Mouse (Mus musculus) retina, postnatal 1 day (tissue): Measurements from ENCODE around the gene Vgll4.

ENCODE experiments used
- DNase-seq: peaks from one replicate; pipeline ENCODE4 v3.0.0-alpha.2; 2012

The Vgll4 gene

GRCm38 (mm10) chr6:114936297-114936940 lies 33.4 kb downstream of the Vgll4 start:
- DNase-seq, result no peak

- DNase-seq, result no peak
Observed at GRCm38 (mm10) chr6:114935362-114935761, 34.4 kb downstream of the Vgll4 start.

GRCm38 (mm10) chr6:114934045-114934444 lies 35.7 kb downstream of the Vgll4 start:
- DNase-seq, result no peak

GRCm38 (mm10) chr6:114932991-114933392 lies 36.8 kb downstream of the Vgll4 start:
- no peak for DNase-seq

GRCm38 (mm10) chr6:114932116-114932500 lies 37.7 kb downstream of the Vgll4 start:
- no peak for DNase-seq

GRCm38 (mm10) chr6:114931212-114932115 lies 38.3 kb downstream of the Vgll4 start:
- peak; percentile 66 for DNase-seq

- DNase-seq, result no peak
Observed at GRCm38 (mm10) chr6:114930646-114931045, 39.1 kb downstream of the Vgll4 start.

- DNase-seq, result peak; percentile 24
Observed at GRCm38 (mm10) chr6:114930038-114930591, 39.7 kb downstream of the Vgll4 start.

GRCm38 (mm10) chr6:114929346-114929745 lies 40.4 kb downstream of the Vgll4 start:
- peak; percentile 68 for DNase-seq

- peak; percentile 84 for DNase-seq
Observed at GRCm38 (mm10) chr6:114928462-114928861, 41.3 kb downstream of the Vgll4 start.

- DNase-seq, result peak; percentile 18
Observed at GRCm38 (mm10) chr6:114927400-114927799, 42.4 kb downstream of the Vgll4 start.

GRCm38 (mm10) chr6:114926369-114927157 lies 43.2 kb downstream of the Vgll4 start:
- peak; percentile 71 for DNase-seq

GRCm38 (mm10) chr6:114925196-114925595 lies 44.6 kb downstream of the Vgll4 start:
- DNase-seq, result no peak

- DNase-seq, result peak; percentile 48
Observed at GRCm38 (mm10) chr6:114922355-114923096, 47.3 kb downstream of the Vgll4 start.

GRCm38 (mm10) chr6:114921632-114922354 lies 48.0 kb downstream of the Vgll4 start:
- peak; percentile 95 for DNase-seq

GRCm38 (mm10) chr6:114920523-114921445 lies 49.0 kb downstream of the Vgll4 start:
- DNase-seq, result peak; percentile 52

GRCm38 (mm10) chr6:114919670-114920313 lies 50.0 kb downstream of the Vgll4 start:
- no peak for DNase-seq

GRCm38 (mm10) chr6:114918994-114919393 lies 50.8 kb downstream of the Vgll4 start:
- no peak for DNase-seq

GRCm38 (mm10) chr6:114917770-114918635 lies 51.8 kb downstream of the Vgll4 start:
- DNase-seq, result no peak
